Mouse (Mus musculus) stomach, postnatal 0 days (tissue): ENCODE measurements around the gene Kcna2. TPM values are rescaled to one million over a fixed set of nuclear protein-coding genes. Genes with fewer than 3 reads are reported as not detected.

Source experiments
- ATAC-seq: fragments of 200-750 bp; cut with Nextera tagmentation; 2 replicates; pipeline ENCODE4 v1.8.0; 2017; ENCODE audit not compliant: low FRiP score, low TSS enrichment
- DNase-seq: peaks from one replicate; pipeline ENCODE4 v3.0.0-alpha.2; 2016; ENCODE audit warnings: low spot score
- H3K27ac ChIP-seq: fragments of 300-500 bp; sonication (generic); replicated peaks from 2 replicates; pipeline ENCODE4 v1.5.1; 2014; ENCODE audit warnings: mild to moderate bottlenecking, control low read depth
- H3K27me3 ChIP-seq: fragments of 300-500 bp; sonication (generic); 2 replicates; pipeline ENCODE4 v1.6.1; 2014; ENCODE audit warnings: low read length; ENCODE audit not compliant: control insufficient read depth, insufficient read depth
- H3K36me3 ChIP-seq: fragments of 300-500 bp; sonication (generic); 2 replicates; pipeline ENCODE4 v1.6.1; 2014; ENCODE audit warnings: low read length, mixed read lengths; ENCODE audit not compliant: control insufficient read depth, insufficient read depth
- H3K4me1 ChIP-seq: fragments of 300-500 bp; sonication (generic); replicated peaks from 2 replicates; pipeline ENCODE4 v1.6.1; 2014; ENCODE audit warnings: antibody characterized with exemption; ENCODE audit not compliant: control insufficient read depth, insufficient read depth
- H3K4me2 ChIP-seq: fragments of 300-500 bp; sonication (generic); replicated peaks from 2 replicates; pipeline ENCODE4 v1.6.1; 2014; ENCODE audit warnings: low read depth, mild to moderate bottlenecking, control low read depth, moderate library complexity
- H3K4me3 ChIP-seq: fragments of 300-500 bp; sonication (generic); 2 replicates; pipeline ENCODE4 v1.5.1; 2014; ENCODE audit warnings: low read depth, low read length, control low read depth
- H3K9ac ChIP-seq: fragments of 300-500 bp; sonication (generic); 2 replicates; pipeline ENCODE4 v1.6.1; 2014; ENCODE audit warnings: mild to moderate bottlenecking, low read length, control low read depth, mixed read lengths
- H3K9me3 ChIP-seq: fragments of 300-500 bp; sonication (generic); 2 replicates; pipeline ENCODE4 v1.6.1; 2016; ENCODE audit warnings: low read length; ENCODE audit not compliant: control insufficient read depth
- CTCF ChIP-seq: IDR thresholded peaks from 2 replicates; pipeline ENCODE4 v1.5.1; 2016; ENCODE audit warnings: antibody characterized with exemption, low read depth, mild to moderate bottlenecking, moderate library complexity
- EP300 ChIP-seq: optimal IDR thresholded peaks from 2 replicates; pipeline ENCODE3; 2016; ENCODE audit warnings: antibody characterized with exemption
- WGBS: fragments of 180-500 bp; shearing (Covaris S2); extraction: QIAGEN DNeasy Blood & Tissue Kit; methylation state at CpG from one replicate; pipeline ENCODE4 v1.1.7; 2014; 5-methylcytosine and 5-hydroxymethylcytosine counted together
- polyA plus RNA-seq: library from polyadenylated mRNA; unstranded; fragments of >200 nt; fragmentation: Nextera tagmentation; extraction: Ambion mirVana; gene quantifications from 2 replicates; pipeline ENCODE4 v1.2.1, GENCODE M21; 2015

Gene Kcna2
- polyA plus RNA-seq, 1 experiment from 2014 or later, result 0.13 TPM

GRCm38 (mm10) chr3:107130661-107131326 lies 29.8 kb downstream of the Kcna2 start:
- peak overlapping the region; percentile 49 for H3K27ac ChIP-seq
- no peaks in the 10 kb centered on the region for H3K36me3 ChIP-seq
- TF ChIP-seq CTCF, result no peak
- no peak for TF ChIP-seq EP300
- ATAC-seq (peak; percentile 68), DNase-seq (peak; percentile 75)
- peaks cover 7% of the 10 kb centered on the region for H3K4me1 ChIP-seq
- no peaks in the 10 kb centered on the region for H3K27me3 ChIP-seq
- no peaks in the 10 kb centered on the region for H3K9me3 ChIP-seq
- 56% methylated on average over 4 of the region's 4 CpGs for WGBS
- H3K4me2 ChIP-seq, result no peak overlapping the region
- no peak overlapping the region for H3K9ac ChIP-seq
- no peak overlapping the region for H3K4me3 ChIP-seq

DNA sequence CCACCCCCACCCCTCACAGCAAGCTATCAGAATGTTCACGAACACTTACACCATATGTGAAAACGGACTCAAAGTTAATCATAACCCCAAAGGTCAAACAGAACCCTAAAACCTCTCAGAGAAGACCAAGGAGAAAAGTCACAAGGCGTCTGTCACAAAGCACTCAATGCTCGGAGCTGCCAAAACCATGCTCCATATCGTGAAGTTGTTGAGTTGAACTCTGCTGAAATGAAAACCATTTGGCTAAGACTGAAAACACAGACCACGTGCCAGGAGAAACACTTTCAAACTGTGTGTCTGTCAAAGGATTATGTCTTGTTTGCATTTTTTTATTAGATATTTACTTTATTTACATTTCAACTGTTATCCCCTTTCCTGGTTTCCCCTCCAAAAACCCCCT lies 30.9 kb downstream of the Kcna2 start:
- DNase-seq, result no peak
- Histone ChIP-seq H3K27ac (no peak overlapping the region), H3K4me1 (peaks cover 7% of the 10 kb centered on the region), H3K36me3 (no peaks in the 10 kb centered on the region), H3K9me3 (no peaks in the 10 kb centered on the region), H3K4me3 (no peak overlapping the region), H3K9ac (no peak overlapping the region), H3K4me2 (no peak overlapping the region), H3K27me3 (no peaks in the 10 kb centered on the region)
- 37% methylated on average over 6 of the region's 6 CpGs for WGBS
- ATAC-seq, result no peak
- TF ChIP-seq CTCF (no peak), EP300 (no peak)

DNA sequence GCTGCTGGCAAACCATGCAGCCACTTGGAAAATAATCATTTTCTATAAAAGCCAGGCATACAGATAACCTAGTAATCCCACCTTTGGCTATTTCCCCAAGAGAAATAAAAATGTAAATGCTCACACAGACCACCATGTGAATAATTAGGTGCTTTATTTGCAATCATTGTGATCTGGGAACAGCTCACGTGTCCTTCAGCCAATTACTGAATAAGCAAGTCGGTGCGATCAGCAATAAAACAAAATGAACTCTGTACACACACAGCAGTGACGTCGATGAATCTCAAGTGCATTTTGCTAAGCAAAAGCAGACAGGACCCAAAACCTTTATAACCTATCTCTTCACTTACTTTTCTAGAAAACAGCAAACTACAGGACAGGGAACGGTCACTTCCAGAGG lies 31.7 kb downstream of the Kcna2 start:
- H3K4me3 ChIP-seq, result no peak overlapping the region
- TF ChIP-seq EP300 (no peak), CTCF (no peak)
- ATAC-seq, result no peak
- WGBS, result 83% methylated on average over 6 of the region's 6 CpGs
- H3K27ac ChIP-seq, result no peak overlapping the region
- H3K36me3 ChIP-seq, result no peaks in the 10 kb centered on the region
- H3K27me3 ChIP-seq, result no peaks in the 10 kb centered on the region
- no peak for DNase-seq
- H3K4me2 ChIP-seq, result no peak overlapping the region
- no peak overlapping the region for H3K9ac ChIP-seq
- H3K9me3 ChIP-seq, result no peaks in the 10 kb centered on the region
- peaks cover 7% of the 10 kb centered on the region for H3K4me1 ChIP-seq

DNA sequence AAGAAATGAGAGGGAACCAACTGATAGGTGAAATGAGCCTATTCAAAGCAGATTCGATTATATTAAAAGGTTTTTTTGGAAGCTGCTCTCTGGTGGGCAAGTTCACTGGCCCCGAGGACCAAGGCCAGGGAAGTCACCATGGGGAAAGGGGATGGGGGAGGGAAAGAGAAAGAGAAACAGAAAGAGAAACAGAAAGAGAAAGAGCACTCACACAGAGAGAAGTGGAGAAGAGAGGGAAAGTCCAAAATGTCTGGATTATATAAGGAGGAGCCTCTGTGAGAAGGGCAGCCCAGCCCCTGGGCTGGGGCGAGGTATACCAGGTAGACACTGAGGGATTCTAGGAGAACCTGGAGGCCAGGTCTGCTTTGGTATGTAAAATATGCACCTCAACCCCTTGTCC lies 33.5 kb downstream of the Kcna2 start:
- TF ChIP-seq CTCF, result no peak
- no peak for TF ChIP-seq EP300
- no peak overlapping the region for H3K4me3 ChIP-seq
- H3K9me3 ChIP-seq, result no peaks in the 10 kb centered on the region
- ATAC-seq (no peak), DNase-seq (no peak)
- H3K36me3 ChIP-seq, result no peaks in the 10 kb centered on the region
- WGBS, result 81% methylated on average over 3 of the region's 3 CpGs
- H3K27me3 ChIP-seq, result no peaks in the 10 kb centered on the region
- H3K4me1 ChIP-seq, result peaks cover 7% of the 10 kb centered on the region
- no peak overlapping the region for H3K4me2 ChIP-seq
- H3K9ac ChIP-seq, result no peak overlapping the region
- no peak overlapping the region for H3K27ac ChIP-seq

GRCm38 (mm10) chr3:107147126-107147525 lies 46.2 kb downstream of the Kcna2 start:
- Histone ChIP-seq H3K36me3 (no peaks in the 10 kb centered on the region), H3K27me3 (no peaks in the 10 kb centered on the region), H3K9me3 (no peaks in the 10 kb centered on the region), H3K27ac (no peak overlapping the region), H3K9ac (no peak overlapping the region), H3K4me2 (no peak overlapping the region), H3K4me1 (no peaks in the 10 kb centered on the region), H3K4me3 (no peak overlapping the region)
- DNase-seq (no peak), ATAC-seq (no peak)
- WGBS, result 55% methylated on average over 7 of the region's 7 CpGs
- TF ChIP-seq CTCF (no peak), EP300 (no peak)

DNA sequence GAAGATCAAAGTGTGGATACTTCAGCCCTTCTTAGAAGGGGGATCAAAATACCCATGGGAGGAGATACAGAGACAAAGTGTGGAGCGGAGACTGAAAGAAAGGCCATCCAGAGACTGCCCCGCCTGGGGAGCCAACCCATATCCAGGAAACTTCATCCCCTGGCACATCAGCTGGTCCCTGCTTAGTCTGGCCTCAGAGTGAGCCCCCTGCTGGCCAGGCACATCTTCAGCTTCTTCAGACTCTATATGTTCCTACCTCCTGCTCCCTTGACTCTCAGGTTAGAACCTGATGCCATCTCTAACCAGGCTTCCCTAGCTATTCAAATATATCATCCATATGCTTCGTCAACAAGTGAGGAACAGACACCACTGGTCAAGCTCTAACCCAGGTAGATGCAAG lies 48.1 kb downstream of the Kcna2 start:
- DNase-seq (peak; percentile 52), ATAC-seq (no peak)
- H3K4me2 ChIP-seq, result no peak overlapping the region
- H3K27ac ChIP-seq, result no peak overlapping the region
- no peak overlapping the region for H3K9ac ChIP-seq
- H3K4me1 ChIP-seq, result no peaks in the 10 kb centered on the region
- H3K27me3 ChIP-seq, result no peaks in the 10 kb centered on the region
- no peaks in the 10 kb centered on the region for H3K36me3 ChIP-seq
- H3K4me3 ChIP-seq, result no peak overlapping the region
- TF ChIP-seq EP300, result no peak
- TF ChIP-seq CTCF, result peak; percentile 79
- WGBS, result 53% methylated on average over 3 of the region's 3 CpGs
- no peaks in the 10 kb centered on the region for H3K9me3 ChIP-seq
